Mouse (Mus musculus) ES-E14 (cell line): Measurements from ENCODE around the gene Dnal1. TPM values are rescaled to one million over a fixed set of nuclear protein-coding genes. Genes with fewer than 3 reads are reported as not detected.

Source experiments
- DNase-seq: peaks from one replicate; pipeline ENCODE4 v3.0.0-alpha.2; 2013; ENCODE audit warnings: low read depth, low spot score
- H3K27ac ChIP-seq: 2 replicates; pipeline ENCODE4 v1.5.1; 2012; ENCODE audit warnings: low read depth, mild to moderate bottlenecking, low read length, moderate library complexity, mixed read lengths; ENCODE audit not compliant: poor library complexity, insufficient read depth, severe bottlenecking
- H3K36me3 ChIP-seq: 2 replicates; pipeline ENCODE4 v1.6.1; 2012; ENCODE audit warnings: mild to moderate bottlenecking, low read length, moderate library complexity, mixed read lengths; ENCODE audit not compliant: control insufficient read depth, poor library complexity, insufficient read depth, severe bottlenecking
- H3K4me1 ChIP-seq, 2 experiments: fragments of 150-350 bp in 1 of 2; sonication (generic) in 1 of 2; 2 replicates each; pipeline ENCODE4 v1.6.1; 2012; ENCODE audit warnings: low read length in 2 of 2, mild to moderate bottlenecking in 1 of 2, mixed read lengths in 1 of 2; ENCODE audit not compliant: control insufficient read depth in 2 of 2, insufficient read depth in 2 of 2, poor library complexity in 1 of 2
- H3K4me3 ChIP-seq, 2 experiments: fragments of 150-350 bp in 1 of 2; sonication (generic) in 1 of 2; 2 replicates each; pipeline ENCODE4 v1.5.1; 2012; ENCODE audit warnings: low read length in 2 of 2, low read depth in 1 of 2, mild to moderate bottlenecking in 1 of 2, mixed read lengths in 1 of 2; ENCODE audit not compliant: insufficient read depth in 1 of 2, poor library complexity in 1 of 2, severe bottlenecking in 1 of 2
- H3K9ac ChIP-seq: 2 replicates; pipeline ENCODE4 v1.6.1; 2012; ENCODE audit warnings: low read depth, mild to moderate bottlenecking, low read length, mixed read lengths; ENCODE audit not compliant: poor library complexity, insufficient read depth, severe bottlenecking
- H3K9me3 ChIP-seq: fragments of 150-350 bp; sonication (generic); 2 replicates; pipeline ENCODE4 v1.6.1; 2012; ENCODE audit warnings: low read depth, mild to moderate bottlenecking, low read length; ENCODE audit not compliant: control insufficient read depth, insufficient read depth
- CHD2 ChIP-seq: IDR thresholded peaks from 2 replicates; pipeline ENCODE4 v1.6.1; 2014; ENCODE audit warnings: mild to moderate bottlenecking, low read depth, low read length, inconsistent platforms
- HCFC1 ChIP-seq: IDR thresholded peaks from 2 replicates; pipeline ENCODE4 v1.6.1; 2012; ENCODE audit warnings: low read length, inconsistent platforms, borderline replicate concordance; ENCODE audit not compliant: insufficient read depth
- MAFK ChIP-seq: IDR thresholded peaks from 2 replicates; pipeline ENCODE4 v1.6.1; 2014; ENCODE audit warnings: mild to moderate bottlenecking, low read depth, low read length, inconsistent platforms; ENCODE audit not compliant: insufficient read depth
- ZC3H11A ChIP-seq: IDR thresholded peaks from 2 replicates; pipeline ENCODE4 v1.6.1; 2012; ENCODE audit warnings: low read depth, mild to moderate bottlenecking, inconsistent platforms, low read length, borderline replicate concordance
- ZNF384 ChIP-seq: IDR thresholded peaks from 2 replicates; pipeline ENCODE4 v1.6.1; 2012; ENCODE audit warnings: low read depth, low read length, inconsistent platforms
- in situ Hi-C, 2 experiments: fragments of 600-800 bp; cut with MboI; formaldehyde crosslinking; loops; one replicate each; pipeline ENCODE4 v1.15.1; 2025; ENCODE audit warnings: low sequenced_read_pairs in 2 of 2, inconsistent platforms in 1 of 2; ENCODE audit not compliant: unreplicated experiment in 2 of 2
- total RNA-seq: library from RNA; depleted of rRNA; stranded (reverse); fragments of 300-350 nt; gene quantifications from 2 replicates; pipeline ENCODE4 v1.2.3, GENCODE M21; 2012

Dnal1 gene
- total RNA-seq, 1 experiment: 3.5 TPM

DNA sequence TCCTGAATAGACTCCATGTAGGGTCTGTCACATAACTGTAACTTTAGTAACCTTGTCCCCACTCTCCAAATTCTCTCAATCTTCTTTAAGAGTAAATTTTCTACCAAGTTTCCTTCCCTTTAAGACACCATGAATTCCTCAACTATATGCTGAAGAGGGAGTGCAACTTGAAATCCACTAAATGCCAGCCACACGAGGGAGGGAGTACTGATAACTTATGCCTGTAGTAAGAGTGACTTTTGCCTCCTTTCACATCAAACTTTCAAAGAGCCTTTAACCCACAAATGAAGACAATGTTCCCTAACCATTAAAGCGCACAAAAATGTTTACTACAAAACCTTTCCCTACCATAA lies 12.7 kb upstream of the Dnal1 start:
- H3K9me3 ChIP-seq: no peaks in the 10 kb centered on the region
- H3K36me3 ChIP-seq: no peaks in the 10 kb centered on the region
- no peak overlapping the region for H3K9ac ChIP-seq
- no peaks in the 10 kb centered on the region for H3K4me1 ChIP-seq
- in situ Hi-C loops: no loop called here
- H3K27ac ChIP-seq: no peak overlapping the region
- H3K4me3 ChIP-seq: peak overlapping the region in 1 of 2 experiments; percentile 68; a peak in 3 of 4 replicates
- DNase-seq: no peak
- TF ChIP-seq MAFK (no peak), ZNF384 (no peak), ZC3H11A (no peak), CHD2 (no peak), HCFC1 (no peak)

DNA sequence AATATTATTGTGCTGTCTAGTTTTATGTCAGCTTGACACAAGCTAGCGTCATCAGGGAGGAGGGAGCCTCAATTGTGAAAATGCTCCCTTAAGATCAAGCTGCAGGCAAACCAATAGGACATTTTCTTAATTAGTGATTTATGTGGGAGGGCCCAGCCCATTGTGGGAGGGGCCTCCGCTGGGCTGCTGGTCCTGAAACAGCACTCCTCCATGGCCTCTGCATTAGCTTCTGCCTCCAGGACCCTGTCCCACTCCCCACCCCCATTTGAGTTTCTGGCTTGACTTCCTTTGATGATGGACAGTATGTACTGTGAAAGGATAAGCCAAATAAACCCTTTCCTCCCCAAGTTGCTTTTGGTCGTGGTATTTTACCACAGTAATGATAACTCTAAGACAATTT lies 7.2 kb upstream of the Dnal1 start:
- Histone ChIP-seq H3K9ac (no peak overlapping the region), H3K9me3 (no peaks in the 10 kb centered on the region), H3K27ac (no peak overlapping the region), H3K4me3 (no peak overlapping the region), H3K4me1 (no peaks in the 10 kb centered on the region), H3K36me3 (no peaks in the 10 kb centered on the region)
- no peak for DNase-seq
- in situ Hi-C loops: no loop called here
- TF ChIP-seq ZC3H11A (no peak), ZNF384 (no peak), HCFC1 (no peak), MAFK (no peak), CHD2 (no peak)

DNA sequence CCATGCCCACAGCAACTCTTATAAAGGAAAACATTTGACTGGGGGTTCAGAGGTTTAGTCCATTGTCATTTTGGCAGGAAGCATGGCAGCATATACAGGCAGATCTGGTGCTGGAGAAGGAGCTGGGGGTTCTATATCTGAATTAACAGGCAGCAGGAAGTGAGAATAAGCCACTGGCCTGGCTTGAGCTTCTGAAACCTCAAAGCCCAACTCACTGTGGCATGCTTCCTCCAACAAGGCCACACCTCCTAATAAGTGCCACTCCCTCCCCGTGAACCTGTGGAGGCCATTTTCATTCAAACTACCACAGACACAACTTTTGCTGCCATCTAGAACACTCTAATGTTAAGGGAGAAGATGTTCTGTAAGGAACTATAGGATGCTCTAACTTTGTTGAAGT lies 6.5 kb upstream of the Dnal1 start:
- in situ Hi-C loops: no loop called here
- H3K4me3 ChIP-seq: no peak overlapping the region
- DNase-seq: no peak
- H3K9ac ChIP-seq: no peak overlapping the region
- no peaks in the 10 kb centered on the region for H3K36me3 ChIP-seq
- H3K27ac ChIP-seq: no peak overlapping the region
- no peaks in the 10 kb centered on the region for H3K4me1 ChIP-seq
- TF ChIP-seq HCFC1: no peak
- TF ChIP-seq ZNF384: no peak
- H3K9me3 ChIP-seq: no peaks in the 10 kb centered on the region

DNA sequence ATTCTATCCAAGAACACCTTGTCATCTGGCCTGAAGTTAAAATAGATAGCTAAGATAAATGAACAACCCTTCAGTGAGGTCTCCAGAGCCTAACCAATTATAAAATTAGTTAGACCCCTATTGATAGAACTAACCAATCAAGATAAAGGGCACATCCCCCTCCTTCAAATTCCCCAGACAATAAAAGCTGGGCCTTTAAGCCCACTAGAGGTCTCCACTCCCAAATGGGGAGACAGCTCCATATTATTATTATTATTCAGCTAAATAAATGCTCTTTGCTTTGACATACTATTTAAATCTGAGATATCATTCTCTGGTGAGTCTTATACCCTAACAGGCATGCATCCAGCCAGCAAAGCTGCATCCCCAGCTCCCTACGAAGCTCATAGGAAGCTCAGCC lies 4.2 kb upstream of the Dnal1 start:
- no peak for DNase-seq
- no peaks in the 10 kb centered on the region for H3K4me1 ChIP-seq
- in situ Hi-C loops: no loop called here
- H3K4me3 ChIP-seq: no peak overlapping the region
- no peak overlapping the region for H3K9ac ChIP-seq
- no peaks in the 10 kb centered on the region for H3K9me3 ChIP-seq
- TF ChIP-seq CHD2 (no peak), ZNF384 (no peak)
- H3K36me3 ChIP-seq: no peaks in the 10 kb centered on the region
- no peak overlapping the region for H3K27ac ChIP-seq

DNA sequence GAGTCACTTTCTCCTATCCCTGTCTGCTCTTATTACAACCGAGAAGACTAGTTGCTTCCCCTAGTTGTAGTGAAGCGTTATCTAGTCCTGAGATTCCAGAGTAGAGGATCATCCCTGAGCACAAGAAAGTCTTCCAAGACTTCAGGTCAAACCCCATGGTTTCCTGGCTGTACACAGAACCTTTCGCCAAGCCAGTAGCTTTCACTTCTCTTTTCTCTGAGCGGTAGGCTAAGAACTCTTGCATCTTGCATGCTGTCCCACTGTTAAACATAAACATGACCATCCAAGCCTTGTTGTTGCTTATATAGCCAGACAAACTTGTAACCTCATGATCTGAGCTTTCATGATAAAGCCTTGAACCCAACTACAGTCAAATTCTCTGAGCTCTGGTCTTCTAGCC lies 3.4 kb upstream of the Dnal1 start:
- Histone ChIP-seq H3K9ac (no peak overlapping the region), H3K9me3 (no peaks in the 10 kb centered on the region), H3K4me3 (no peak overlapping the region), H3K4me1 (no peaks in the 10 kb centered on the region), H3K27ac (no peak overlapping the region), H3K36me3 (no peaks in the 10 kb centered on the region)
- in situ Hi-C loops: no loop called here
- TF ChIP-seq CHD2 (no peak), MAFK (no peak), ZNF384 (no peak), HCFC1 (no peak), ZC3H11A (no peak)
- DNase-seq: no peak
